Mouse (Mus musculus) left cerebral cortex, adult 8-10 months (tissue): Measurements from ENCODE around the gene Ivl. TPM values are rescaled to one million over a fixed set of nuclear protein-coding genes. Genes with fewer than 3 reads are reported as not detected.

Experiments
- DNase-seq, 2 experiments: peaks; one replicate each; pipeline ENCODE4 v3.0.0; 2022; ENCODE audit warnings: low spot score in 2 of 2
- total RNA-seq, 4 experiments: library from RNA; stranded (reverse); gene quantifications; 2 replicates each; pipeline ENCODE4 v1.2.4; 2022

The Ivl gene
- not detected for total RNA-seq

- no peak for DNase-seq
These were observed at the start of gene Ivl for GRCm38 (mm10) chr3:92573449-92574041. Ivl (minus strand) TSS chr3:92573735.

DNA sequence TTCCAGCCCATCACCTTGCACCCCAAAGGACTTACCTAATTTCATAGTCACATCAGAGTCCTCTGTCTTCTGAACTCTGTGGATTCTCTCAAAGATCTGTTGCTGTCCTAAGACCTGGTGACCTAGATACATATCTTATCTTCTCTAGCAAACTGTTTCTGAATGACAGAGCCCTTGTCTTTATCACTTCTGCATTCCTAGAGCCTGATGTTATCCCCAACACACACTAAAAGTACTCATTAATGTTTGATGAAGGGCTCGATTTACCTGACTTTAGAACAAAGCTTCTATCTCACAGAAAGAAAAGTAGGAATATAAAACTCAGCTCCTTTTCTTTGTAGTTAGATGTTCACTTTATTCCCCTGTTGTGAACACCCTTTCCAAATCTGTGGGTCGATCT, 48.0 kb upstream of the Ivl start, which contains the start of gene Lce6a:
Gene Lce6a (minus strand): TSS at position 101 of the 400 bp plus-strand sequence.
- DNase-seq, result no peak

DNA sequence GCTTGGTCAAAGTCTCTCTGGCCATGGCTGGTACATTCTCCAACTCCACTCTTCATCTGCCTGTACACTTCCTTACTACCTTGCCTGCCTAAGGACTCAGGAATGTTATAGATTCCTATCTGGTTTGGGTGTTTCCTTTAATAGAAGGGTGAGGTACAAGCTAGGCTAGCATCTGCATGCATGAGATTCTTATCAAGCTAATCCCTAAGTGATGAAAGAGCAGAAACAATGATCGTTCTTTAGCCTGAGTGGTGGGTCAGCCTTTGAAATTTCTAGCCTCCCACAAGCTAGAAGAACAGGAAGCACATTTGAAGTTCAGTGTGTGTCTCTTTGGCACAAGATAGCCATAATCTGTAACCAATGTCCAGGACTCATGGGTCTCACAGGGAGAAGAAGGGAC, 36.3 kb upstream of the Ivl start:
- DNase-seq, result no peak

DNA sequence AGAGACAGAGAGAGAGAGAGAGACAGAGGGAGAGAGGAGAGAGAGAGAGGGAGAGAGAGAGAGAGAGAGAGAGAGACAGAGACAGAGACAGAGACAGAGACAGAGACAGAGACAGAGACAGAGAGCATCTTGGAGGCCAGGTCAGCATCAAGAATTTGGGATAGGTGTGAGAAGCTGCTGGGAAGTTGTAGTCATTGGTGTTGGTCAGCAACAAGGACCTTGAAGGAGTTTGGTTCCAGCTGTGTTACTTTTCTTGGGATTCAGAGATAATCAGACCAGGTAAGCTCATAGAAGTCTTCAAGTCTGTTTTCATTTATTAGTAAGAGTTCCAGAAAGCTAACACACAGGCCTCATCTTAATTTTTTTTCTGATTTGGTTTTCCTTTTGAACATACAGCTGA, 33.9 kb upstream of the Ivl start, which contains the start of gene 2210017I01Rik:
Gene 2210017I01Rik (minus strand): TSS at position 101 of the 400 bp plus-strand sequence.
- DNase-seq, result no peak

GRCm38 (mm10) chr3:92602169-92602568, 28.6 kb upstream of the Ivl start:
- DNase-seq, result no peak

DNA sequence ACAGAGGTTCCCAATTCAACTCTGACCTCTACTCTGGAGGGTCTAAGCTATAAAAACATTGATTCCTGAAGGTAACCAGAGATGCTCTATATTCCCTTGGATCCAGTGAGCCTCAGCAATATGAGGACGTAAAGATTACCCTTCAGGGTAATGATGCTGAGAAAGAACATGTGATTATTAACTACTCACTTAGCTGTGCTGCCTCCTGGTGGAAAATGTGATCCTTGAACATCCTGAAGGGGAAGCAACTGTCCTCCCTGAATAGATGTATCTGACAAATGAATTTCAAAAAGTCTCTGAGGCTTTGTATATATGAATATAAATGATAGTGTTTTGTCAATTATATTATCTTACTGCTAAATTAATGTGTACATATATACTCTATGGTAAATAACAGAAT, 26.9 kb upstream of the Ivl start:
- no peak for DNase-seq

- no peak for DNase-seq
These were observed 26.4 kb upstream of the Ivl start for GRCm38 (mm10) chr3:92599973-92600372.

- no peak for DNase-seq
These were observed 24.9 kb upstream of the Ivl start for GRCm38 (mm10) chr3:92598429-92598828.

DNA sequence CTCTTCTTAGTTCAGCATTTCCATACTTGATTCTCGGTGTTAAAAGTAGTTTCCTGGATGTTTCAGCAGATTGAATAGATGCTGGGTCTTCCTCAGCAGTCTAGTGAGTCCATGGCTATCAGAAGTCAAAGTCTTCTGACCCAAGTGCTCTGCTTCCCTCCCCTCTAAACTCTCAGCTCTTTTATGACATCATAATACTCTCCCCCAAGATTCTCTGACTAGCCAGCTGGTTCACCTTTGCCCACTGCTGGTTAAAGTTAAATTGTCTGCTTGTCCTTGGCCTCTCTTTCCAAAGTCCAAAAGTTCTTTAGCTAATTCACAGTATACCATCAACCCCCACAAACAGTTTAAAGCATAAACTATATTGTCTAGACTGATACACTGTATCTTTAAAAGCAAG, 15.3 kb upstream of the Ivl start, which contains the start of gene Smcp:
Gene Smcp (minus strand): TSS at position 140 of the 400 bp plus-strand sequence.
- DNase-seq, result no peak

GRCm38 (mm10) chr3:92587190-92587589, 13.7 kb upstream of the Ivl start:
- no peak for DNase-seq

GRCm38 (mm10) chr3:92585055-92585454, 11.5 kb upstream of the Ivl start:
- no peak for DNase-seq

- no peak for DNase-seq
These were observed 9.8 kb upstream of the Ivl start for GRCm38 (mm10) chr3:92583164-92583826.

- DNase-seq, result no peak
These were observed 6.0 kb upstream of the Ivl start for GRCm38 (mm10) chr3:92579508-92579907.

GRCm38 (mm10) chr3:92578652-92579413, 5.3 kb upstream of the Ivl start:
- DNase-seq, result no peak

DNA sequence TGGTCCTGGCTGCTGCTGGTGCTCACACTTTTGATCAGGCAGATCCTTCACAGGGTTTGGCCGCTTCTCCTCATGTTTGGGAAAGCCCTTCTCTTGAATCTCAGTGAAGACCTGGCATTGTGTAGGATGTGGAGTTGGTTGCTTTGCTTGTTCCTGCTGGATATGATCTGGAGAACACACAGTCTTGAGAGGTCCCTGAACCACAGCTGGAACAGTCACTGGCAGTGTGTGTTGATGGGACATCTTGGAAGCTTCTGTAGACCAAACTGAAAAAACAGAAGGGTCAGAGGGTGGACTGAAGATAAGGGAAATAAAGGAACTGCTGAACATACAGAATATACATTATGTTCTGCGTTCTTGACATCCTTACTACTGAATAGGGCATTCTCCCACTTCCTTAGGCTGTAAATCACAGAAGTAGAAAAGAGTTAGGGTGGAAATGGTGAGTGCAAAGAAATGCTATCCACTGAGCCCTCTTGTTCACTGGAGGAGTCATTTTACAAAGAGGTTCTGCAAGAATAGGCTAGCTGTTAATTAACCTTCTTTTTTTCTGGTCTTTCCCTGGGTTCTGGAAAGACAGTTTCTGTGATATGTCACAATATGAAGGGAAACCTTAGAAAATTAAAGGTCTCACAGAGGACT, 900 bp downstream of the Ivl start:
- DNase-seq, result no peak

DNA sequence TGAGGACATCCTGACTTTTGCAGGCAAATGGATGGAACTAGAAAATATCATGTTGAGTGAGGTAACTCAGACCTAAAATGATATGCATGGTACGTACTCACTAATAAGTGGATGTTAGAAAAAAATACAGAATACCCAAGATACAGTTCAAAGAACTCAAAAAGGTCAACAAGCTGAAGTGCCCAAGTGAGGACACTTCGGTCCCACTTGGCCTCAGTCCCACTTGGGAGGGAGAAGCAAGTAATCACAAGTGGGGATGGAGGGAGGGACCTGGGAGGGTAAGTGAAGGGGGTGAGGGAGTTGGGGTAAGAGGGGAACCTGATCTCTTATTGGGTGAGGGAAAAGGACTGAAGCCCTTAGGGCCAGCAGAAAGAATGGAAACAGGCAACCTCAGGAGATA, 4.8 kb downstream of the Ivl start:
- no peak for DNase-seq

DNA sequence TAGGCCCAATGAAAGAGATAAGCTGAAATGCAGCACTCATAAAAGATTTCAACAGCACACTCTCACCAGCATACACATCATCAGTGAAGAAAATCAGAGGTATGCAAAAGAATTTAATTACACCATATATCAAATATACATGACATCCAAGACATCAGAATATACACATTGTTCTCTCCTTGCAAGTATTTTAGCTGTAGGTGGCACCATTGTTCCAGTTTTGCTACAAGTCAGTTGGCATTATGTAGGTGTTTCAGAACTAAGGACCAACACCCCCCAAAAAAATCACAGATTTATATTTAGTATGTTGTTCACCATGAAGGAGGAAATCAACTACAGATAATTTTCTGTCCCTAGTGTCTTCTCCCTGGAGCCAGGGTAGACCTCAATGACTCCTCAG, 8.1 kb downstream of the Ivl start:
- no peak for DNase-seq

- no peak for DNase-seq
These were observed 39.1 kb downstream of the Ivl start, which contains the start of gene 2310046K23Rik for GRCm38 (mm10) chr3:92534411-92534810. 2310046K23Rik (minus strand) TSS chr3:92534511.
